Mouse (Mus musculus) cerebellum, adult 9-10 months (tissue): ENCODE measurements around the gene Slamf9.

Source experiments
- DNase-seq: peaks from one replicate; pipeline ENCODE4 v3.0.0; 2022

Gene Slamf9

DNA sequence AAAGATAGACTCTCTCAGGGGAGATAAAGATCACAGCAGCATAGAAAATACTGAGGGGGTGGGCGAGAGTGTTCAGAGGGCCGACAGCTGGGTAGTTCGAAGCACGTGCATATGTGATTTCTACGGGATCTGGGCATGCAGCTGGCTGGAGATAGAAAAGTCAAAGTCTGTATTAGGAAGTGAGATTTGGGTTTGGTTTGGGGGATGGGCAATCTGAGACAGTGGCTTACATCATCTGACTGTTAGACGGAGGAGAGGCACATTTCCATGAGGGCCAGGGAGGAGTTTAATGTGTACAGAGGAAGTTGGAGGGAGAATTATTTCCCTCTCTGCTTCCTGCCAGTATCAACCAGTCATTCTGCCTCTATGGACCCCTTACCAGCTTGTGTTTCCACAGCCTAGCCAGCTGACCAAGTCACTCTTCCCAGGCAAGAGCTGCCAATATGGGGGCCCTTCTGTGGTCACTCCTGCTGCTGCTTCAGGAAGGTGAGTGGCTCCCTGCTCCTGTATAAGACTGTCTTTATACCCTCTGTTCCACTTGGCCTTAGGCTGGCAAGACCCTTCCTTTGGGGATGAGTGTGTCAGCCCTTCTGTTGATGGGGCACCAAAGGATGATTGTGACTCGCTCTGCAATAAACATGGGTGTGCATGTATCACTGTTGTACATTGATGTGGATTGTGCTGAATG is at the start of gene Slamf9:
TSS of gene Slamf9 (plus strand) at position 305 of the 688 bp plus-strand sequence.
- DNase-seq, result no peak

DNA sequence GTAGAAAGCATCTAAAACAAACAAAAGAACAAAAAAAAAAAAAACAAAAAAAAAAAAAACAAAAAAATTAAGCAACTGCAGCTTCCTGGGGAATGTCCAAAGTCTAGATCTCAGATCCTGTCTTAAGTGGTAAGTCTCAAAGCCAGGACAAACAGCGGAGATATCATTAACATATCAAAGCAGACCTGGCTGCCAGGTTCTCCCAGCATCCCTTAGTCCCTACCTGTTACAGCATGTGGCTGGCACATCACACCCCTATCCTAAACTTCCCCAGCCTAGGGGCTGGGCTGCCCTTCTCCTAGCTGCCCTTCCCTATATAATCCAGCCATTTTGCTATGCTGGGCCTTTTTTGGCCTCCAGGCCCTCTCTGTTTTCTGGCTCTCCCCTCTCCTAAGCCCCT is 48.7 kb upstream of the Slamf9 start:
- no peak for DNase-seq

DNA sequence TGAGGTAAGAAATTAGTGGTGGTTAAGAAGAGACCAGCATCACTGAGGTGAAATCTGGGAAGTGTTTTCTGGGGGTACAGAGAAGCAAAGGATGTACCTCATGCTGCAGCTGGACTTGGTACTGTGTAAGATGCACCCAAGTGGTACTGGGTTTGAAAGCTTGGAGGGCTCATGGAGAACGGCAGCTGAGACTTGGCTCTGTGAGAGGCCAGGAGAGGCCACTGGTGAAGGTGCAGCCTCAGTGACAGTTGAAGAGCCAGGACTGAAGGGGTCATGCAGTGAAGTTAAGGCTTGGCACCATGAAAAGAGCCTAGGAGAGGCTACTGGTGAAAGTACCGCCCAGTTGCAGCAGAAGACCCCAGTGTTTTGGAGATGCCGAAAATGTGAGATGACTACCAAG is 47.3 kb upstream of the Slamf9 start:
- DNase-seq, result no peak

DNA sequence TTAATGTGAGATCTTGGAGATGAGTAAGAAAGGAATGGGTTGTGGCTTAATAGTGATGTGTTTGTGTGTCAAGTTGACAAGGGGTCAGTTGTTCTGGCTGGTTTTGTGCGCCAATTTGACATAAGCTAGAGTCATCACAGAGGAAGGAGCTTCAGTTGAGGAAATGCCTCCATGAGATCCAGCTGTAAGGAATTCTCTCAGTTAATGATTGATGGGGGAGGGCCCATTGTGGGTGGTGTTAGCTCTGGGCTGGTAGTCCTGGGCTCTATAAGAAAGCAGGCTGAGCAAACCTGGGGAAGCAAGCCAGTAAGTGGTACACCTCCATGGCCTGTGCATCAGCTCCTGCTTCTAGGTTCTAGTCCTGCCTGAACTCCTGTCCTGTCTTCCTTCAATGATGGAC is 46.5 kb upstream of the Slamf9 start:
- DNase-seq, result no peak

DNA sequence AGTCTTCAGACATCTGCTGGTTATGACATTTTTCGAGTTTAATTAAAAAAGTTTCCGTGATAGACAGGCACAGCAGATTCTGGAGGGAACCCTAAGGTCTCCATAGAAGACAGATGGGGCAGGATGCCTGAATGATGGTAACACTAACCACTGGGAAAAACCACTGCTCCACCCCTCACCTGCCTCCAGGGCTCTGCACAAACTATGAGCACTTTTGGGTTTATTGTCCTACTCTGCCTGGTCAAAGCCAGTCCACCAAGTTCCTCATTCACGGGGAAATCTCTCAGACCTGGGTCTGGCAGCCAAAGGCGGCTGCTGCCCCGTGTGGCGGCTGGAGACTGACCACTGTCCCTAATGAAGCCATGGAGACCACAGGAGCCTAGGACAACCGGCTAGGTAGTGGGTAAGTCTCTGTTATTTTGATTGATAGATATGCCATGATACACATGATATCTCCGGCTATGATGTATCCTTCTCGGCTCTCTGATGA is 44.4 kb upstream of the Slamf9 start:
- no peak for DNase-seq

DNA sequence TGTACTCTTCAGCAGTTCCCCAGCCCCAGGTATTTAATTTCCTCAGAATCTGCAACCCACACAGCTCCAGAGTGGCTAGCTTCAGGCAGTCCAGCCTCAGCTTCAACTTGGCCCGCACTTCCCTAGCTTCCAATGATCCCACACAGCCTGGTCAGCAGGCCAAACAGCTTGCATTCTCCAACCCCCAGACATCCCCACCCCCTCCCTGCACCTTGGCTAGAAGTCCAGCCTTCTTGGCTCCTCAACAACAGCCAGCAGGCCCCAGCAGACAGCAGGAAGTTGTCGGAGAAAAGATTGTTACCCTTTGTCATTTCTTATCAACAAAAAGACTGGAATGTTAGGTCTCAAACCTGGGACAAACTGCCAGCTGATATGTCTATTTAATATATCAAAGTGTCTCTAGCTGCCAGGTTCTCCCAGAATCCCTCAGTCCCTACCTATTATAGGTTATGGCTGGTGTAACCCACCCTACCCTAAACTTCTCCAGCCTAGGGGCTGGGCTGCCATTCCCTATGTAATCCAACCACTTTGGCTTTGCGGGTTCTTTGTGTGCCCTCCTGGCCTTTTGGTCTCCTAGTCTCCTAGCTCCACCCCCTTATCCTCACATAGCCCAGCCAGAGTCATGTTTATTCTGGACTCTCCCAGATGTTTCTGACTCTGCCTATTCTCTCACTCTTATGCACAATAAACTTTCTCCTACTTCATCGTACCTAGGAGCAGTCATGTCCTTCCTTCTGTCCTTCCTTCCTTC is 43.1 kb upstream of the Slamf9 start:
- DNase-seq, result no peak

DNA sequence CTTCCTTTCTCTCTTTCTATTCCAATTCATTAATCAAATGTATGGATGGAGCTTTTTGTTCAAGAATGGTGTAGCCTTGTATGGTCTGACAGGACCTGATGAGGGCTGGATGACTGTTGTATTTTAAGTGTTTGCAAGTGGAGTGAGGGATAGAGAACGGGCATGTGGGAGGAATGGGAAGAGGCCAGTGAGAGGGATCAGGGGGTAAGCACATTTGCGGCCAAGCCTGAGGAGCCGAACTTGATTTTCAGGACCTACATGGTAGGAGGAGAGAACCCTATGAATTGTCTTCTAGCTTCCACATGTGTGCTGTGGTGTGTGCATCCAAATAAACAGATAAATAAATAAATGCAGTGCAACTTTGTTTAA is 42.6 kb upstream of the Slamf9 start:
- no peak for DNase-seq

DNA sequence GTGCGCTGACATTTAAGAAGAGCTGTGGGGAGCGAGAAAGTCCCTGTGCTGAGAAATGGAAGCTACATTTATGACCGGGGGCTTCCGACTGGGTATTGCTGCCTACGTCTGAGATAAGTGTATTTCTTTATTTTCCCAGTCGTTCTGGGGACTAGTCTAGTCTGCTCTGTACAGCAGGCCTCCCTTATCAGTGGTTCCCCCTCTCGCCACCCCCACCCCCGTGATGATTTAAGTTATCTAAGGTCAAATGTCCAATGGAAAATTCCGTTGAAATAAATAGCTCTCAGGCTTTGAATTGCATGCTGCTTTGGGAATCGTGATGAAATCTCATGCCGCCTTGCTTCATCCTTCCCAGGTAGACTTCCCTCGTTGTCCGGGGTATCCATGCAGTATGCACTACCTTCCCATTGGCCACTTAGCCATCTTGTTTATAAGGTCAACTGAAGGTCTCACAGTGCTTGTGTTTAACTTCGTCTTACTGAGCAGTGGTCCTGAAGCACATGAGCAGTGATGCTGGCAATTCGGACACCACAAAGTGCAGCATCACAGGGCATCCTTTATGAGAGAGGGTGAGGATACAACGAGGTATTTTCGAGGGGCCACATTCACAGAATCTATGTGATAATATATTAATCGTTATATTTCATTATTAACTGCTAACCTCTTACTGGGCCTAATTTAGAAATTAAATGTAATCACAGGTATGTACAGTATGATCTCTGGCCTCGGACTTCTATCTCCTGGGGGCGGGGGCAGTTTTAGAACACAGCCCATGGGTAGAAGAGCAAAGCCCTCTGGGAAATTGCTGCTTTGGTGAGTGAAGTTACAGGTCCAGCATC is 41.9 kb upstream of the Slamf9 start:
- no peak for DNase-seq

DNA sequence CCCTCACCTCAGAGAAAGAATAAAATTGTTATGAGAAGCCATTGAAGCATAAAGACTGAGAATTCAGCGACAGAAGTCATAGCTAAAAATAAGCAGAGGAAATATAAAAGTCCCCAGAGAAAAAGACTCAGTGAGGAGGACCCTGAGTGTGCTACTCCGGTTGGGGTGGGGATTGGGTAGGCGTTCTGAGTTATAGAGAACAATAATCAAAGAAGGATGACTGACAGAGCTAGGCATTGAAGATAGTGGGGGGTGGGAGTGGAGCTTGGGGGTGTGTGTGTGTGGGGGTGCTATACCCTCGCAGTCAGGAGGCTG is 41.4 kb upstream of the Slamf9 start:
- no peak for DNase-seq

DNA sequence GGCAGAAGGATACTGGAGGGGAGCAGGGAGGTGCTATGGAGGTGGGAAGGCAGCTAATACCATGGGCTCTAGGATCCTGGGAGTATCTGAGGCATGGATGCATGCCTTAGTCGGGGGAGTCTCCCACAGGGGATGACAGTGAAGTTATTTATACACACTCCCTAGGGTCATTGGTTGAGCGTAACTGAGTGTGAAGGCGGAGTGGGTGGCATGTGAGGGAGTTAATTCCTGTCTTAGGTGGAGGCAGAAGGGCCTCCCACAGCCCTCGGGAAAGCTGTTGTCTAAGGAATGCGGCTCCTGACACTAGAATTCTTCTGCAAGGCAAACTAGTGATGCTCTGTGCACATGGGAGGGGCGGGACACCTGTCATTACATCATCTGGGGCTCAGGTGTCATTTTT is 38.4 kb upstream of the Slamf9 start:
- DNase-seq, result no peak

DNA sequence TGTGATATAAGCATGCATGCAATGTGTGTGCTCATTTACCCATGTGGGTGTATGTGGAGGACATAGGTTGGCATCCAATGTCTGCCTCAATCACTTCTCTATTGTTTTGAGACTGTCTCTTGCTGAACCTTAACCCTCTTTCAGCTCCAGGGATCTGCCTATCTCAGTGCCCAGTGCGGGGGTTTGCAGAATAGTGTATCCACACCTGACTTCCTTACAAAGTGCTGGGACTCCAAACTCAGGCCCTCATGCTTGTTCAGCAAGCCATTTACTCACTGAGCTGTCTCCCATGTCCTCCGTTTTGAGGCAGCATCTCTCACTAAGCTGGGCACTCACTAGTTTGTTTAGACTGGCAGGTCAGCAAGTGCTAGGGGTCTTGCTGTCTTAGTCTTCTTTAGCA is 36.5 kb upstream of the Slamf9 start:
- DNase-seq, result no peak

DNA sequence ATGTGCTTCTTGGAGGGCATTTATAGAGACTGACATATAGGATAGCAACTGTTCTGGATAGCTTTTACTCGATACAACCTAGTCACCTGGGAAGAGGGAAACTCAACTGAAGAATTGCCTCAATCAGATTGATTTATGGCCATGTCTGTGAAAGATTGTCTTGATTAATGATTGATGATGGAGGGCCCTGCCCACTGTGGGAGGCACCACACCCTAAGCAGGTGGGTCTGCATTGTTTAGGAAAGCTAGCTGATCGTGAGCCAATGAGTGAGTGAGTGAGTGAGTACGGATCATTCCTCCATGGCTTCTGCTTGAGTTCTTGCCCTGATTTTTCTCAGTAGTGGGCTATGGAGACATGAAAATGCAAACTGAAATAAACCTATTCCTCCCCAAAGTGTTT is 34.6 kb upstream of the Slamf9 start:
- no peak for DNase-seq

DNA sequence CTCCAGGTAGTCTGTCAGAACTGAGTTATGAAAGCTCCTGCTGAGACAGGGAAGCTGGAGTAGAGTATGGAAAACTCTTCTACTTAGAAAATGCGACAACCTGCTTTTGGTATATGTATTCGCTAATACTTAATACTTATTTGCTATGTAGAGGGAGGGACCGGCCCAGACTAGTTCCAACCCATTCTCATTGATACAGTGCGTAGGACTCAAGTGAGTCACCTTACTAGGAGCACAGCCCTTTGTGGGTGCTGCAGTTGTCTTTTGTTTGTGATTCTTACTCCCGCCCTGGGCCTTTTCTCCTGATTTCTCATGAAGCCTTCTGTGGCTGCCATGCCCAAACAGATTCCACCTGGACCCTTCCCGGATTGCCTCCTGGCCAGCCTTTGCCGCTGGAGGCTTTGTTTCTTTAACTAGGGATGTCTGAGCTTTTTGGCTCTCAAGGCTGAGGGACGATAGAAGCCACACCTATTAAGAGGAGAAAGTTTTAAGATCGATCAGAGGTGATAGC is 33.2 kb upstream of the Slamf9 start:
- no peak for DNase-seq

DNA sequence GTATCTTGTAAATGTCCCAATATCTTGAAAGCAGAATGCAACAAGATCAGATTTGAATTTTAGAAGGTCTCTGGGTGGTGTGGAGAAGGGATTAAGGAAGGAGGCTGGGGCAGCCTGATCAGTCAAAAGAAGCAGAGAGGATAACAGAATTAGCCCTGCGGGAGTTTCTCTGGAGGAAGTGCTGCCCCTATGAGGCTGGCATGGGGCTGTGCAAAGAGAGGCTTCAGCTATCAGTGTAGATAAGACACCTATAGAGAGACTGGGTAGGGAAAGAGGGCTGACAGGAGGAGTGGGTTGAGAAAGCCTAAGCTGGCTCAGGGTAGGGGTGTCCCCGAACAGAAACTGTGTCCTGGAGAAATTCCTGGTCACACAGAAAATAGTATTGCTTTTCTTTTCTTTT is 24.9 kb upstream of the Slamf9 start:
- no peak for DNase-seq

DNA sequence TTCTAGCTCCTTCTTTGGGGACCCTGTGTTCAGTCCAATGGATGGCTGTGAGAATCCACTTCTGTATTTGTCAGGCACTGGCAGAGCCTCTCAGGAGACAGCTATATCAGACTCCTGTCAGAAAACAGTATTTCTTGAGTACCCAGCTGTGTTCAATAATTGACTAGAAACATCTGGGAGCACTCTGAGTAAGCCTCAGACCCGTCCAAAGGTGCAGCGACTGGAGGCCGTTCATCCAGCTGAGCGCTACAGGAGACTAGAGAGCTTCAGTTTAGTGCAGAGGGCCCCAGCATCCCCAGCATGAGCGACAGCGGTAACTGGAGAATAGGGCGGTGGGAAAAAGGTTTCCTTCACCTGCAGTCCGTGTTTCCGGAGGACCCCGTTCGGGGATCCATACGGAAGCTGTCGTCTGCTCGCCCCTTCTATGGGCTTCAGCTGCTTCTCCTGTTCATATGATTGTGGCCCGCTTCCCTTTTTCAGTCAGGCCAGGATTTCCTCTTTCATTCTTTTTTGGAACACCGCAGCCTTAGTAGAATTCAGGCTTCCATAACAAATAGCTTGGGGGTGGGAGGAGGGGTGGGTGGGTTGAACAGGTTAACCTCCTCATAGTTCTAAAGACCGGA is 24.2 kb upstream of the Slamf9 start:
- DNase-seq, result no peak

DNA sequence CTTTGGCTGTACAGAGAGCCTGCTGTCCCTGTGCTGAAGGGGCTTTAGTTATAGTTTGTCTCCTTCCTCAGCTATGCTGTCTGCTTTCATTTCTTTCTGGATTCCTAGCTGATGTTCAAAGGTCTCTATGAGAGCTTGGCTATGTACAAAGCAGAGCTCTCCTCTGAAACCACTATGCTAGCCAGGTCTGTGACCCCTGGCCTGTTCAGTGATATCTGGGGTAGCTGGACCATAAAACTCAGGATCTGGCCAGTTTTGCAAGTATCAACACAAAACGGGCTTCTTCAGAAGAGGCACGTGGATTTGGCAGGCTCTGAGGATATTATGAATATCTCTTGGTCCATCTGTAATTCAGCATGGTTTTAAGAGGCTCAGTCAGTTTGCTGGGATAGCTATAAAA is 22.2 kb upstream of the Slamf9 start:
- no peak for DNase-seq

DNA sequence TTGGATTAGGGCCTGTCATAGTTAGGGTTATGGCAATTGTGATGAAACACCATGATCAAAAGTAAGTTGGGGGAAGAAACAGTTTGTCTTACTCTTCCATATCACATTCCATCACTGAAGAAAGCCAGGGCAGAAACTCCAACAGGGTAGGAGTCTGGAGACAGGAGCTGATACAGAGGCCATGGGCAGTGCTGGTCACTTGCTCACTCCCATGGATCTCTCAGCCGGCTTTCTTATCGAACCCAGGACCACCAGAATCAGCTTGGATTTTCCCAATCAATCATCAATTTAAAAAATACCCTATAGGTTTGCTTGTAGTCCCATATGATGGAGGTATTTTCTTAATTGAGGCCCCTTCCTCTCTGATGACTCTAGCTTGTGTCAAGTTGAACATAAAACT is 21.3 kb upstream of the Slamf9 start:
- no peak for DNase-seq

DNA sequence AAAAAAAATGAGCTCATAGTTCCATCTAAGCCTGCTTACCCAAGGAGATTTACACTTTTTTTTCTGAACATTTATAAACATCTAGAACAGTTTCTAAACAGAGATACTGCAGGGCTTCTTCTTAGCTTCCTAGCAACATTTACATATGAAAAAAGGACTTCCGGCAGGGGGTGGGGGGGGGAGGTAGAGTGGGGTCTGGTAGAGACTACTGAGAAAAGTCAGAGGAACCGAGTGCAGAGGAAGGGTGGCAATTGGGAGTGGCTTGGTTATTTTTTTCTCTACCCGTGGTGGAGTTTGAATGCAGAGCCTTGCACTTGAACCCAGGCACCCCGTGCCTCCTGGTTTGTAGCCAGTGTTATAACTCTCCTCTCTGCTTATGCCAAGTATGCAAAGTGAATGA is 19.7 kb upstream of the Slamf9 start:
- DNase-seq, result no peak

DNA sequence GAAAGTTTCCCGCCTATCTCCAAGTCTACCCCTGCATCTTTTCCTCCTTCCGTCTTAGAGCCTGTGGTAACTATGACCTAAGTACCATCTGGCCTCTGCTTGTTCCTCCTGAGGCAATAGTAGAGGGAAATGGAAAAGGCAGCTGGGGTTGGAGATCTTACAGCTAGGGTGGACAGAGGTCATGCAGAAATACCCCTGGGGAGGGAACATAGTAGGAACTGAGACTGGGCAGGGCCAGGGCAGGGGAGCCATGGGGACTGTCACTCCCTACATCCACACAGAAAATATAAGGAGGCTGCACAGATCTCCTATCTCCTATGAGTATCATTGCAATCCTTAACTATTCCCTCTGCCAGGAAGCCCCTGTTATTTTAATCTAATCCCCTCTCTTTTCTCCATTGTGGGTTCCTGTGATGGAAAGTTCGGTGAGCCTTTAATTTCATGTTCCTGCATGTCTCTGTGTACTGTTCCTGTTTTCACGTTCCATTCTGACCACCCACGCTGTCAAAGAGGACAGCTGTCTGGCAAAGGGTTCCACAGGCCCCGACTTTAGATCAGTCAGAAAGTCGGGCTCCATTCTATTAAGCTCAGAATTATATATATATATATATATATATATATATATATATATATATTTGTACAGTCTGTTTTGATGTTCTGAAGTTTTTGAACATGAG is 19.0 kb upstream of the Slamf9 start:
- no peak for DNase-seq

DNA sequence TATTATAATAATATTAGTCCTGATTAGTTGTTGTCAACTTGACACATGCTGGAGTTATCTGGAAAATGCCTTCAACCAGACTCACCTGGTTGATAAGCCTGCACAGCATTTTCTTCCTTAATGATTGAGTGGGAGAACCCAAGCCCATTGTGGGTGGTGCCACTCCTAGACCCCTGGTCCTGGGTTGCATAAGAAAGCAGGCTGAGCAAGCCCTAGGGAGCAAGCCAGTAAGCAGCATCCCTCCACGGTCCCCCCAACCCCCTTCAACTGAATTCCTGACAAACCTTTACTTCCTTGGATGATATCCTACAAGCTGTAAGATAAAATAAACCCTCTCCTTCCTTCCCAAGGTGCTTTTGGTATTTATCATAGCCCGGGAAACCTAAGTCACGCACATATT is 18.0 kb upstream of the Slamf9 start:
- no peak for DNase-seq

DNA sequence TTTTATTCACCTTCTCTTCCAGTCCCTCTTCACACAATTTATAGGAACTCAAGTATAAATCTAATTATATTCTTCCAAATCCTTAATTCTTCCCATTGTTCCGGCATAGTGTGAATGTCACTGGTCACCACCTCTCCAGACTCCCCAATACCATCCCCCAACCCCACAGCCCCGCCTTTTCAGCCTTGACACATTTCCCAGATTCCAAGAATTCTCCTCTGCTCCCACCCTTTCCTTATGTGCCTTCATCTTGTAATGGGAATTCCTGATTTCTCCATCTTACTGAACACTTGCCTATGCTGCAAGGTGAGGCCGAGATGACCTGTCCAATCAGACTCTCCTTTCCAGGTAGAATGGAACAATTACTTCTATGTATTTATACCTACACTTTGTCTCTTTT is 17.1 kb upstream of the Slamf9 start:
- DNase-seq, result no peak

DNA sequence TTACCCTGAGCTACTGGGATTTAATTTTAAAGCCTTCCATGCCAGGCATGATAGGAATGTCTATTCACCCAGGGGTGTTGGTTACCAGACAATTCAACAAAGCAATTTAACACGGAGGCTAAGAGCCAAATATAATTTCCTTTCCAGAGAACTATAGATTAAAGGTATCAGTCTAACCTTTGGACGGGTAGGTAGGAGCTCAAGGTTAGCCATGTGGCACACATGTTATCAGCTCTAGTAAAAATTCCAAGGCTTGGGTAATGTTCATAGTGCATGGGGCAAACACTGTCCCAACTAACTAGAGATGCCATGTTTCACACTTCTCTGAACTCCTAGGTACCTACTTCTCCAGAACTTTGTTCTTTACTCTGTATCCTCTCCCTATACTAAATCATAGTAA is 13.6 kb upstream of the Slamf9 start:
- no peak for DNase-seq

DNA sequence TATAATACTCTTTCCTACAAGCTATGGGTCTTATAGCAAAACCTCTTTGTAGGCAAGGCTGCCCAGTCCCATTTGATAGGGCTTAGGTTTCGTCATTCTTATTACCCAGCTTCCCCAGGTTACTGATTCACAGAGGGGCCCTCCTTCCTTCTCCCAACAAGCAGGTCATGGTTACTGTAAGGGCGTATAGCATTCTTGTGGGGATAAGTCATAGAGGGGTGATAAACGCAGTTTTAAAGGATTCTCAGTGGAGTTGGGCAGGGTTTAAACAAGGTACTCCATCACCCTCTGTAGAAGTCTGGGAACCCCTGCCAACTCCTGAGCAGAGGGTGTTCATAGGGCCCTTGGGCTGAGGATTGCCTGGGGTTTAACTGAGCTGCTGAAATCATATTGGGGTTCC is 12.6 kb upstream of the Slamf9 start:
- no peak for DNase-seq
